Mouse (Mus musculus): ENCODE results near the gene Ctf1.
"Not testable (repeated sequence)": the region's sequence is repeated elsewhere in the genome, so short reads cannot be mapped to it uniquely, and the experiment has no call there.

The Ctf1 gene

GRCm38 (mm10) chr7:127693290-127693689, 19.2 kb upstream of the Ctf1 start:
- DNase-seq (ENCODE audit: low read depth, low spot score) = no peak

DNA sequence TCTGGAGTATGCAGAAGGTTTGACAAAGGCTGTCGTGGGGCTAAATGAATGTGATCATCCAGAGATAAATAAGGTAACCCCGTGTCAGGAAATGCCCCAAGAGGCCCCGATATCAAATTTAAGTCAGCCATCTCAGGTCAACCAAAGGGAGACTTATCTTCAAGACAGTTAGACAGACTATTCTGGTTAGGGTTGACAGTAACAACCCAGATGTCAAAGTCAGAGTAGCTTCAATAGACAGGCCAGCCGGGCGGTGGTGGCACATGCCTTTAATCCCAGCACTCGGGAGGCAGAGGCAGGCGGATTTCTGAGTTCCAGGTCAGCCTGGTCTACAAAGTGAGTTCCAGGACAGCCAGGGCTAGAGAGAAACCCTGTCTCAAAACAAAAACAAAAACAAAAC, 18.8 kb upstream of the Ctf1 start:
- not testable (repeated sequence) for DNase-seq (ENCODE audit: low read depth, low spot score)

GRCm38 (mm10) chr7:127698986-127699385, 13.6 kb upstream of the Ctf1 start:
- no peak for DNase-seq (ENCODE audit: low read depth, low spot score)

GRCm38 (mm10) chr7:127700712-127701331, 11.7 kb upstream of the Ctf1 start:
- DNase-seq (ENCODE audit: low read depth, low spot score) = no peak

DNA sequence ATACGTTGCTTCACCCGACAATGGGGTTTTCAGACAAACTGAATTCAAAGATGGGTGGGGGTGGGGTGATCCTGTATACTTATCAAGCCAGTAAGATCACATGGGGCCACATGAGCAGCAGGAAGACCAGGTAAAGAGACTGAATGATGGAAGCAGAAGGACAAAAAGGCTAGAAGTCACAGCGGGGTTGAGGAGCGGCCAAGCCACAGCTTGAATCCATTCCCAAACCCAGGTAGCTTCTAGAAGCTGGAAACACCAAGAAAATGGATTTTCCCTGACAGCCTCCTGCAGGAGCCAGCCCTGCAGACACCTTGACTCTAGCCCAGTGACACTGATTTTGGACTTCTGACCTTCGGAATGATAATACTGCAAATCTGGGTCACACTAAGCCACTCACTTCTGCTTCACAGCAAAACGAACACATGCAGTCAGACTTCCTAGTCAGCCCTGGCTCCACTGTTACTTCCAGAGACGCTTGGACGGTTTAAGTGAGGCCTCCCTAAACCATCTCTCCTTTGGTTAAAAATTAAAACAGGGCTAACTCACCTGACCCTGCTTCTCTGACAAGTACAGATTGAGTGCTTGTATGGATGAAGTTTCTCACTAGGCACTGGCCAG, 8.9 kb upstream of the Ctf1 start:
- DNase-seq (ENCODE audit: low read depth, low spot score) = no peak

DNA sequence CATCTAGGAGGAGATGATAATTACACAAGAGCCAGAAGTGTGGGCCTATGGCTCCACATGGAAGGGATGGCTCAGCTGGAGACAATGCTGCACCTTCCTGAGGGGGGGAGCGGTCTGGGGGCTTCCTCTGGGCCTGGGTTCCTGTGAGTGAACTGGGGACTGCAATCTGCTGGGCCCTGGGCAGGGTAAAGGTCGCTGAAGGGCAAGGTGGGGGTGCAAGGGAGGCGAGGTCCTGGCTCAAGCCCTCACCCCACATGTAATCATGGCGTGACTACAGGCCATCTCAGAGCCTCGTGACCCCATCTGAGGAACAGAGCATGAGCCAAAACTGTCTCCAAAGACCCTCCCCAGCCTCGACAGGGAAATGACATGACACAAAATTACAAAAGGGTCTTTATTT, 7.9 kb upstream of the Ctf1 start:
- DNase-seq (ENCODE audit: low read depth, low spot score) = no peak

- DNase-seq (ENCODE audit: low read depth, low spot score) = no peak
Observed at GRCm38 (mm10) chr7:127705706-127706105, 6.8 kb upstream of the Ctf1 start.

DNA sequence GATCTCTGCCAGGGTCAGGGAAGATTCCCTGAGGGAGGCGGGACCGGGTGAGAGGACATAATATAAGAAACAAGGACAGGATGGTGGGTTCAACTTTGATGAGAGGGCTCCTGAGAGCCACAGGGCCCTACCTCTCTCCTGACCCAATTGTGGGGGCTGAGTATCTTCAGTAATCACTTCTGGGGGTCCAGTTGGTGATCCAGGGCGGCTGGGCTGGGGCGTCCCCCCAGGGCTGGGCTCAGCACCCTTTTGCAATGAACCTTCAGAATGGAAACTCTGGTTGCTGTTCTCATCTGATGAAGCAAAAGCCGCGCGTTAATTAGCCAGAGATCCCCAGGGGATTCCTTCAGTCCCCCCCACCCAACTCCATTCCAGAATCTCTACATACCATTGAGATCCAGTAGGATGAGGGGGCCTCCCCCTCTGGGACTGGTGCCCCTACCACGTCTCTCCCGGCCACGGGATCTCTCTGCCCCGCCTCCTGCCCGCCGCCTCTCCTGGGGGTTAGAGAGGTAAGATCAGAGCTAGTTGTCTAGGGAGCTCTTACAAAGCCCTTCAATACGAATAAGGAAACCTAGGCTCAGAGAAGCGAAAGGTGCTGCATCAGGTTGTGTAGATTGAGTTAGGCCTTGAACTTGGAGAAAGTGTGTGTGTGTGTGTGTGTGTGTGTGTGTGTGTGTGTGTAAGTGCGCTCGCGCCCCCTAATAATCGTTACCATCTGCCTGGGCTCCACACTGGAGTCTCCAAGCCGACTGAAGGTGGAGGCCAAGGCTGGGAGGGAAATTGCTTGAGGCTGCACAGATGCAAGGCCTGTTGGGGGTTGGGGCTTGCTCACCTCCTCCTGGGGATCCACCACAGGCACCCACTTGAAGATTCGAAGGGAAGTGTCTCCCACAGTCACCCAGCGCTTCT, 5.2 kb upstream of the Ctf1 start:
- no peak for DNase-seq (ENCODE audit: low read depth, low spot score)

DNA sequence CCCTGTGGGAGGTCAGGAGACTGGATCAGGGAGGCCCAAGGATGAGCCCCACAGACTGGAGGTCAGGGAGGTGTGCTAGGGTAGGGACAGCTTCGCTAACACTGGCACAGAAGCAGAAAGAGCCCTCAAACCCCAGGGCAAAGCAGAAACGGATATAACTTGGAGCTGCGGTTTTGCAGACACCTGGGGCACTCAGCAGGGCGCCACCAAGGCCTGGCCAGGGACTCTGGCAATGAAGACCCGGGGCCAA, 4.7 kb upstream of the Ctf1 start:
- DNase-seq (ENCODE audit: low read depth, low spot score) = no peak

- DNase-seq (ENCODE audit: low read depth, low spot score) = peak; percentile 89
Observed at GRCm38 (mm10) chr7:127708207-127709078, 4.1 kb upstream of the Ctf1 start, which contains the start of gene Bcl7c. TSS of gene Bcl7c (minus strand) at chr7:127708933.

DNA sequence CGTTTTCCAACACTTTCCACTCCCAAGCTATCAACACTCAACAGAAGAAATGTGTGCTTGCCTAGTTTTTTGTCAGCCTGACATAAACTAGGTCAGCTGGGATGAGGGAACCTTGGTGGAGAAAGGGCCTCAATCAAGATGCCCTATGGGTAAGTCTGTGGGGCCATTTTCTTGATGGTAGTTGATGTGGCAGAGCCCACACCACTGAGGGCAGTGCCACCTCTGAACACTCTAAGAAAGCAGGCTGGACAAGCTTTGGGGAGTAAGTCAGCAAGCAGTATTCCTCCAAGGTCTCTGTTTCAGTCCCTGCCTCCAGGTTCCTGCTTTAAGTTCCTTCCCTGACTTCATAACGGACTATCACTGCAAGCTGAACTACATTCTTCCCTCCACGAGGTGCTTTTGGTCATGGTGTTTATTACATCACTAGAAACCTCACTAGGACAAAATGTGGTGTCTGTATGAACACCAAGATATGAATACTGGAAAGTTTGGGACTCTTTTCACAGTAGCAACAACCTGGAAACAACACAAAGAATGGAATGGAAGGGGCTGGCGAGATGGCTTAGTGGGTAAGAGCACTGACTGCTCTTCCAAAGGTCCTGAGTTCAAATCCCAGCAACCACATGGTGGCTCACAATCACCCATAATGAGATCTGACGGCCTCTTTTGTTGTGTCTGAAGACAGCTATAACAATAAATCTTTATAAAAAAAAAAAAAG, 3.1 kb upstream of the Ctf1 start:
- DNase-seq (ENCODE audit: low read depth, low spot score) = no peak

- DNase-seq (ENCODE audit: low read depth, low spot score) = no peak
Observed at GRCm38 (mm10) chr7:127711031-127711430, 1.5 kb upstream of the Ctf1 start.

GRCm38 (mm10) chr7:127711456-127711855, 1.1 kb upstream of the Ctf1 start:
- DNase-seq (ENCODE audit: low read depth, low spot score) = no peak

DNA sequence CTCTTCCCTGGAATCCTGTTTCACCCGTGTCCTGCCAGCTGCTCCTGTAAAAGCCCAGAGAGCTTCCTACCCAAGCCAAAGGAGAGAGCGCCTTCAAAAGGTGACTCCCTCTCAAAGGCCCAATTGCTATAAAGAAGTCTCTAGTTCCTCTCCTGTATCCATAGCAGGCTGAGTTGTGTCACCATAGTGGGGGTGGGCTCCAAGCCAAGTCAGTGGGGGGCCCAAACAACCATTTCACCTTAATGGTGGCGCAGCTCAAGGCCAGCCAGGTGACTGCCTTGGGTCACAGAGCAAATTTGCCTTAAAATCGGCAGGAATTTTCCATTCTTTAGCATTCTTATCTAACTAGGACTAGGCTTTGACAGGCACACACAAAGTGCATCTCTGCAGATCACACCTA, 2.3 kb downstream of the Ctf1 start:
- no peak for DNase-seq (ENCODE audit: low read depth, low spot score)

GRCm38 (mm10) chr7:127716992-127717391, 4.5 kb downstream of the Ctf1 start:
- DNase-seq (ENCODE audit: low read depth, low spot score) = no peak

GRCm38 (mm10) chr7:127718339-127718738, 5.8 kb downstream of the Ctf1 start:
- no peak for DNase-seq (ENCODE audit: low read depth, low spot score)

DNA sequence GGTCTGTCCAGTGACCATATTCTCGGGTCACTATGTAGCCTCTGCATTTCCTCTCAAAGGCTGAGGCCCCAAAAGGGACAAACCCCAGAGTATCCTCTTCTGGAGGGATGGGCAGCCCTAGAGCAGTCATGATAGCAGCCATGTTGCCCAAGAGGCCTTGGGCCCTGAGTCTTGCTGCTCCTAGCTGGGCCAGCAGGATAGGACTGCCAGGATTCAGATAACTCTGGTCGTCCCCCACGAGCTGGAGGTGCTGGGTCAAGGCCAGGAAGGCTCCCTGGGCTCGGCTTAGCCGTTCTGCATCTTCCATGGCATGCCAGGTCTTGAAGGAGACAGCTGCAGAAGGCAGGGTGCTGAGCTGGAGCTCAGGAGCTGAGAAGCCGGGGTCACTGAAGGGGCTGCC, 6.7 kb downstream of the Ctf1 start:
- DNase-seq (ENCODE audit: low read depth, low spot score) = no peak

- no peak for DNase-seq (ENCODE audit: low read depth, low spot score)
Observed at GRCm38 (mm10) chr7:127725490-127725889, 13.0 kb downstream of the Ctf1 start.

GRCm38 (mm10) chr7:127725924-127726323, 13.4 kb downstream of the Ctf1 start:
- DNase-seq (ENCODE audit: low read depth, low spot score) = no peak

- no peak for DNase-seq (ENCODE audit: low read depth, low spot score)
Observed at GRCm38 (mm10) chr7:127727898-127728297, 15.4 kb downstream of the Ctf1 start.

DNA sequence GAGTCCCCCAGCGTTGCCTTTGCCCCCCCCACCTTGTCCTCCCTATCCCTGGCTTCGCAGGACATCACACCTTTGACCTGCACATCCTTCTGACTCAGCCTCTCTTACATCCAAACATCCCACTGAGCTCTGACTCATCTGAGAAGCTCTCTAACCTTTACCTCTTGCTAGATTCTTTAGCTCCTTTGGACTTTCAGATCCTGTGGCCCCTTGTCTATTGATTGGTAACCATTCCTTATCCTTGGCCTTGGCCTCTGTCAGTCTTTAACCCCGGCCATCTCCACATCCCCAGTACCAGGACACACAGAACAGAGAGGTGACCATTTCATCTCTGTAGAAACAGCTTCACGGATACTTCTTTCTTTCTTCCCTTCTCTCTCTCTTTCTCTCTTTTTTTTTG, 17.6 kb downstream of the Ctf1 start:
- DNase-seq (ENCODE audit: low read depth, low spot score) = no peak

All from embryo, embryonic 11.5 days (tissue).